Mouse (Mus musculus): ENCODE results near the gene Pcdh15.

DNA sequence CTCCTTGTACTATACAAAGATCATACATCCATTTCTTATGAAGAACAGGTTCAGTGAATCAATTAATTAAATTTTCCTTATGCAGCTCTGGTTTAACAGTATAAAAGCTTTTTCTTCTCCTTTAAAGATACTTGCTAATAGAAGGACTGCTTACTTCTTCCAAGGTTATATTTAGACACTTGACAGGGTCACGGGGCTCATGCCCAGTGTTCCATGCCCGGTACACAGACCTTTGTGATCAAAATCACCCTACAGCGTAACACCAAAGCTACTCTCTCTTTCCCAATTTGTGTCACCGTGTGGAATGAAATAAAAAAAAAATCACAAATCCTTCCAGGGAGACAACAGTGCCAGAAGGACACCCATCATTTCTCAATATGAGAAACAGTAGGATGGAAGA, 48.8 kb downstream of the Pcdh15 start:
- TF ChIP-seq POLR2A (IDR thresholded peaks at IDR 0.05; ENCODE audit: low read depth, low read length) = no peak
- no peak for TF ChIP-seq CTCF (IDR thresholded peaks at IDR 0.05; ENCODE audit: borderline replicate concordance, insufficient read depth, low read length)
